Mouse (Mus musculus) testis, adult 2 months (tissue): ENCODE measurements at regions not wholly inside any gene's neighbourhood (a gene's known extent, or its start where the extent isn't known, plus 50 kb on each side); places are given as distances from the start of the nearest gene placed in this dataset.
"Not testable (repeated sequence)": the region's sequence is repeated elsewhere in the genome, so short reads cannot be mapped to it uniquely, and the experiment has no call there.

Source experiments
- H3K27ac ChIP-seq: fragments of 200-500 bp; 2 replicates; pipeline ENCODE4 v1.5.1; 2012; ENCODE audit warnings: low read depth, low read length; ENCODE audit not compliant: control insufficient read depth, insufficient read depth
- H3K27me3 ChIP-seq: fragments of 200-500 bp; 2 replicates; pipeline ENCODE4 v1.6.1; 2012; ENCODE audit warnings: mild to moderate bottlenecking, low read length, moderate library complexity; ENCODE audit not compliant: control insufficient read depth, insufficient read depth
- H3K36me3 ChIP-seq: fragments of 200-500 bp; 2 replicates; pipeline ENCODE4 v1.6.1; 2012; ENCODE audit warnings: mild to moderate bottlenecking, low read length; ENCODE audit not compliant: control insufficient read depth, insufficient read depth
- H3K4me1 ChIP-seq: fragments of 200-500 bp; 2 replicates; pipeline ENCODE4 v1.6.1; 2012; ENCODE audit warnings: low read length; ENCODE audit not compliant: control insufficient read depth, insufficient read depth
- H3K4me3 ChIP-seq: fragments of 200-500 bp; 2 replicates; pipeline ENCODE4 v1.5.1; 2012; ENCODE audit warnings: low read depth, mild to moderate bottlenecking, low read length, moderate library complexity, mixed read lengths; ENCODE audit not compliant: control insufficient read depth
- CTCF ChIP-seq: fragments of 200-500 bp; IDR thresholded peaks from 2 replicates; pipeline ENCODE4 v1.5.1; 2012; ENCODE audit warnings: low read depth, mild to moderate bottlenecking, inconsistent platforms, low read length, moderate library complexity; ENCODE audit not compliant: control insufficient read depth, insufficient read depth, insufficient replicate concordance
- POLR2A ChIP-seq: fragments of 200-500 bp; IDR thresholded peaks from 2 replicates; pipeline ENCODE4 v1.6.1; 2012; ENCODE audit warnings: low read depth, mild to moderate bottlenecking, inconsistent platforms, low read length, moderate library complexity; ENCODE audit not compliant: control insufficient read depth

DNA sequence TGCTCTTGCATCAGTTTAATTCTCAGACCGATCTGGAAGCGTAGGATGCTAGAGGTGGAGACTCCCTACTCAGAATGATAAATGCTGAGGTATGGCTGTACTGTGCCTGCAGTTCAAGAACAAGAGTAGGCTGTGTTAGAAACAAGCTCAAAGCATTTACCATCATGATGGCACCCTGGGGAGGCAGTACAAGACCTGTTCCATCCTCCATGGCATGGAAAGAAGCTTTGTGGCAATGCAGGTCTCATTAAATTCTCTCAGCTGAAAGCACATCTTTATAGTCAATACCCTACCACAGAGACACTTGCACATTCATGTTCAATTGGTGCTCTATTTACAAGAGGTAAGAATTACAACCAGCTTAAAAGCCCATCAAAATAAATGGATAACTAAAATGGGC, 209.5 kb downstream of the Tbl1xr1 start:
- Histone ChIP-seq H3K27me3 (no peaks in the 10 kb centered on the region), H3K36me3 (no peaks in the 10 kb centered on the region), H3K4me1 (no peaks in the 10 kb centered on the region), H3K4me3 (no peak overlapping the region), H3K27ac (no peak overlapping the region)
- TF ChIP-seq CTCF (no peak), POLR2A (no peak)

DNA sequence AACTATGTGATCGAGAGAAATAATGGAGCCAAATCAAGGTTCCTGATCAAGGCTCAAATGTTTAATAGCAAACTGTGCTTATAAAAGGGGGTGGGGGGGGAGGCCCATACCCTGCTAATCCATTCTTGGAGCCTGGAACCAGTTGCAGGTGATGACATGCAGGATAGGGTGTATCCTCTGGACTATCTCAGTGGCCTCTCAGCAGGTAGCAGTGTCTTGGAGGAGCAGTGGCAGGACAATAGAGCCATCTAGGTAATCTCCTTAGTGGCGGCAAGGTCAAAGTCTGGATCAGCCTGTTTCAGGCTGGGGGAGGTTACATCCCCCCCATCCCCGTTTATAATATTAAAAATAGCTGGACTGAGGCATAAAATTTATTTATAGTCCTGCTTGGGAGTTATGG, 217.0 kb downstream of the Tbl1xr1 start:
- TF ChIP-seq POLR2A (no peak), CTCF (no peak)
- no peaks in the 10 kb centered on the region for H3K36me3 ChIP-seq
- H3K27me3 ChIP-seq: no peaks in the 10 kb centered on the region
- no peak overlapping the region for H3K27ac ChIP-seq
- H3K4me3 ChIP-seq: no peak overlapping the region
- no peaks in the 10 kb centered on the region for H3K4me1 ChIP-seq

- not testable (repeated sequence) for H3K27ac ChIP-seq
Observed at GRCm38 (mm10) chr3:22294081-22294480, 217.6 kb downstream of the Tbl1xr1 start.

DNA sequence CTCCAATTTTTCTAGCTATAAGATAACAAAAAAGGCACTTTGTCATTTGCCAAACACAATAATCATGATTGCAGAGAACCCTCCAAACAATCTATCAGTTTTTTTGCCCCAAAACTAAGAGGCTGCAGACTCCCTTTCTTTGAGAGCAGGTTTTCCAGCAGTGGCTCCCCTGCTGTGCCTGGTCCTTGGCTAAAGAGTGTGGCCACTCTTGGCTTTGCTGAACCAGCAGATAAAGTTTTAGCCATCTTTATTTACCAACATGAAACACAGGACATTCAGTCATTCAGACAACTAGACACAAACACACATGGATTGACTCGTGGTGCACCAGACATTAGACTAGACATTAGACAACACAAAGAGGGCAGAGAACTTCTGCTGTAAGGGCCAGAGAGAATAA, 220.5 kb downstream of the Tbl1xr1 start:
- not testable (repeated sequence) for H3K4me1 ChIP-seq, H3K27ac ChIP-seq, H3K27me3 ChIP-seq, H3K36me3 ChIP-seq, H3K4me3 ChIP-seq

More at GRCm38 (mm10) chr3:22294081-22294480, 217.6 kb downstream of the Tbl1xr1 start:
- H3K4me3 ChIP-seq, H3K36me3 ChIP-seq, H3K4me1 ChIP-seq, H3K27me3 ChIP-seq: not testable (repeated sequence)

DNA sequence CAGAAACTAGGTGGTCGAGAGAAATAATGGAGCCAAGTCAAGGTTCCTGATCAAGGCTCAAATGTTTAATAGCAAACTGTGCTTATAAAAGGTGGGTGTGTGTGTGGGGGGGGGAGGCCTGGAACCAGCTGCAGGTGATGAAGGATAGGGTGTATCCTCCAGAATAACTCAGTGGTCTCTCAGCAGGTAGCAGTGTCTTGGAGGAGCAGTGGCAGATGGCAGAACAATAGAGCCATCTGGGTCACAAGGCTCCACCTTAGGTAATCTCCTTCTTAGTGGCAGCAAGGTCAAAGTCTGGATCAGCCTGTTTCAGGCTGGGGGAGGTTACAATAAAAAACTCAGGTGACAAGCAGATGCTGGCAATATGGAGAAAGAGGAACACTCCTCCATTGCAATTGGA, 221.4 kb downstream of the Tbl1xr1 start:
- not testable (repeated sequence) for H3K4me3 ChIP-seq, H3K4me1 ChIP-seq, H3K36me3 ChIP-seq, H3K27ac ChIP-seq, H3K27me3 ChIP-seq

- Histone ChIP-seq H3K27me3 (no peaks in the 10 kb centered on the region), H3K36me3 (no peaks in the 10 kb centered on the region), H3K4me1 (no peaks in the 10 kb centered on the region), H3K27ac (no peak overlapping the region), H3K4me3 (no peak overlapping the region)
- TF ChIP-seq POLR2A: no peak
- TF ChIP-seq CTCF: no peak
Observed at GRCm38 (mm10) chr3:22300553-22300952, 224.1 kb downstream of the Tbl1xr1 start.

DNA sequence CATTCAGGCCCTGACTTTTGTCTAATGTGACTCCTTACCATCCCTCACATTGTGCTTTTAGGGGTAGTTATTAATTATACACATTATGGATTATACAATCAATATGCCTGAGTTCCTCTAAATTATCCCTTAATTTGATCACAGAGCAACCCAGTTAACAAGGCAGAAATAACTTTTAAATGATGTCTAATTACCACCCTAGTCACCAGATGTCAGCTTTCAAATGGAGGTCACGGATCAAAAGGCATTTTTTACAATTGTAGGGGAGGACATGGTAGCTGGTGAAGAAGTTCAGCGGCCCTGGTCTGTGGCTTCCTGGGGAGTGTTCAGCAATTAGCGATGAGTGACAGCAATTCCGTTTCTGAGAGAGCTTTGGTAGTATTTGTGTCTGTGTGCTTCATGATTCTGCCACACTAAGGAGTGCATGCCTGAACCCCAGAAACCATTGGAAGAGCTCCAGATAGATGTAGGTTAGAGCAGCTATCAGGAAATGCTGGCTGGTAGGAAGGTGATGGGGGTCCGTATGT, 225.6 kb downstream of the Tbl1xr1 start:
- TF ChIP-seq POLR2A: no peak
- no peak for TF ChIP-seq CTCF
- Histone ChIP-seq H3K27ac (no peak overlapping the region), H3K36me3 (no peaks in the 10 kb centered on the region), H3K27me3 (no peaks in the 10 kb centered on the region), H3K4me3 (no peak overlapping the region), H3K4me1 (no peaks in the 10 kb centered on the region)

GRCm38 (mm10) chr3:22304145-22304544, 227.7 kb downstream of the Tbl1xr1 start:
- H3K27me3 ChIP-seq: no peaks in the 10 kb centered on the region
- TF ChIP-seq CTCF (no peak), POLR2A (no peak)
- H3K4me1 ChIP-seq: 0 out of 2 replicates have a peak, but pooled peaks cover 2% of the 10 kb centered on the region
- H3K27ac ChIP-seq: no peak overlapping the region
- no peaks in the 10 kb centered on the region for H3K36me3 ChIP-seq
- H3K4me3 ChIP-seq: no peak overlapping the region

- Histone ChIP-seq H3K36me3 (no peaks in the 10 kb centered on the region), H3K4me1 (0 out of 2 replicates have a peak, but pooled peaks cover 2% of the 10 kb centered on the region), H3K4me3 (no peak overlapping the region), H3K27me3 (no peaks in the 10 kb centered on the region), H3K27ac (no peak overlapping the region)
- TF ChIP-seq POLR2A (no peak), CTCF (no peak)
Observed at GRCm38 (mm10) chr3:22306624-22307023, 230.2 kb downstream of the Tbl1xr1 start.
